Mouse (Mus musculus) forebrain, embryonic 13.5 days (tissue): Measurements from ENCODE around the gene St7. TPM values are rescaled to one million over a fixed set of nuclear protein-coding genes. Genes with fewer than 3 reads are reported as not detected.

Source experiments
- ATAC-seq: fragments of 200-750 bp; cut with Nextera tagmentation; 2 replicates; pipeline ENCODE4 v1.8.0; 2017
- H3K27ac ChIP-seq: fragments of 300-500 bp; sonication (generic); 2 replicates; pipeline ENCODE4 v1.5.1; 2015; ENCODE audit warnings: inconsistent platforms, mild to moderate bottlenecking, moderate library complexity
- H3K27me3 ChIP-seq: fragments of 300-500 bp; sonication (generic); 2 replicates; pipeline ENCODE4 v1.6.1; 2015; ENCODE audit warnings: mild to moderate bottlenecking, inconsistent platforms
- H3K36me3 ChIP-seq: fragments of 300-500 bp; sonication (generic); 2 replicates; pipeline ENCODE4 v1.6.1; 2015; ENCODE audit warnings: mild to moderate bottlenecking, inconsistent platforms; ENCODE audit not compliant: poor library complexity, severe bottlenecking
- H3K4me1 ChIP-seq: fragments of 300-500 bp; sonication (generic); 2 replicates; pipeline ENCODE4 v1.6.1; 2015; ENCODE audit warnings: inconsistent platforms
- H3K4me2 ChIP-seq: fragments of 300-500 bp; sonication (generic); 2 replicates; pipeline ENCODE4 v1.6.1; 2015; ENCODE audit warnings: inconsistent platforms, mild to moderate bottlenecking, moderate library complexity
- H3K4me3 ChIP-seq: fragments of 300-500 bp; sonication (generic); 2 replicates; pipeline ENCODE4 v1.5.1; 2015; ENCODE audit warnings: mild to moderate bottlenecking, inconsistent platforms
- H3K9ac ChIP-seq: fragments of 300-500 bp; sonication (generic); 2 replicates; pipeline ENCODE4 v1.6.1; 2015; ENCODE audit warnings: mild to moderate bottlenecking, inconsistent platforms
- H3K9me3 ChIP-seq: fragments of 300-500 bp; sonication (generic); replicated peaks from 2 replicates; pipeline ENCODE4 v1.6.1; 2016; ENCODE audit warnings: inconsistent platforms
- WGBS: fragments of 180-500 bp; shearing (Covaris S2); methylation state at CpG from one replicate; pipeline ENCODE4 v1.1.7; 2015; 5-methylcytosine and 5-hydroxymethylcytosine counted together
- polyA plus RNA-seq: library from polyadenylated mRNA; unstranded; fragments of >200 nt; fragmentation: Nextera tagmentation; extraction: Ambion mirVana; gene quantifications from 2 replicates; pipeline ENCODE4 v1.2.1, GENCODE M21; 2015

The St7 gene
- polyA plus RNA-seq, 1 experiment from 2014 or later, result 49.5 TPM

- WGBS, result 76% methylated on average over 5 of the region's 5 CpGs
- no peaks in the 10 kb centered on the region for H3K27me3 ChIP-seq
- H3K36me3 ChIP-seq, result no peaks in the 10 kb centered on the region
- H3K4me1 ChIP-seq, result no peaks in the 10 kb centered on the region
- ATAC-seq, result no peak
- no peaks in the 10 kb centered on the region for H3K9me3 ChIP-seq
- no peak overlapping the region for H3K4me3 ChIP-seq
- no peak overlapping the region for H3K4me2 ChIP-seq
- H3K9ac ChIP-seq, result no peak overlapping the region
- no peak overlapping the region for H3K27ac ChIP-seq
These were observed 285.6 kb downstream of the St7 start for GRCm38 (mm10) chr6:17978324-17978723.

GRCm38 (mm10) chr6:17978881-17979280, 286.1 kb downstream of the St7 start:
- H3K9ac ChIP-seq, result no peak overlapping the region
- ATAC-seq, result no peak
- 80% methylated on average over 3 of the region's 3 CpGs for WGBS

GRCm38 (mm10) chr6:17979361-17979760, 286.6 kb downstream of the St7 start:
- H3K4me2 ChIP-seq, result no peak overlapping the region
- H3K9ac ChIP-seq, result no peak overlapping the region
- no peaks in the 10 kb centered on the region for H3K9me3 ChIP-seq
- 84% methylated on average over 1 of the region's 1 CpGs for WGBS
- H3K4me3 ChIP-seq, result no peak overlapping the region
- no peaks in the 10 kb centered on the region for H3K4me1 ChIP-seq
- no peaks in the 10 kb centered on the region for H3K36me3 ChIP-seq
- no peak for ATAC-seq
- no peaks in the 10 kb centered on the region for H3K27me3 ChIP-seq
- H3K27ac ChIP-seq, result no peak overlapping the region

More at GRCm38 (mm10) chr6:17978881-17979280, 286.1 kb downstream of the St7 start:
- H3K4me3 ChIP-seq, result no peak overlapping the region
- no peaks in the 10 kb centered on the region for H3K4me1 ChIP-seq
- no peaks in the 10 kb centered on the region for H3K27me3 ChIP-seq
- H3K9me3 ChIP-seq, result no peaks in the 10 kb centered on the region
- no peak overlapping the region for H3K27ac ChIP-seq
- no peak overlapping the region for H3K4me2 ChIP-seq
- H3K36me3 ChIP-seq, result no peaks in the 10 kb centered on the region

- Histone ChIP-seq H3K9ac (no peak overlapping the region), H3K4me2 (no peak overlapping the region), H3K27ac (no peak overlapping the region), H3K4me1 (peaks cover 5% of the 10 kb centered on the region), H3K4me3 (no peak overlapping the region), H3K27me3 (peaks cover 13% of the 10 kb centered on the region), H3K36me3 (no peaks in the 10 kb centered on the region), H3K9me3 (no peaks in the 10 kb centered on the region)
- no peak for ATAC-seq
- WGBS, result 92% methylated on average over 9 of the region's 9 CpGs
These were observed 297.7 kb downstream of the St7 start for GRCm38 (mm10) chr6:17990173-17991028.

GRCm38 (mm10) chr6:17991625-17992024, 298.9 kb downstream of the St7 start:
- Histone ChIP-seq H3K9ac (no peak overlapping the region), H3K36me3 (no peaks in the 10 kb centered on the region), H3K4me2 (no peak overlapping the region), H3K4me1 (peaks cover 5% of the 10 kb centered on the region), H3K27ac (no peak overlapping the region), H3K4me3 (no peak overlapping the region), H3K27me3 (peaks cover 13% of the 10 kb centered on the region), H3K9me3 (no peaks in the 10 kb centered on the region)
- no peak for ATAC-seq
- WGBS, result 89% methylated on average over 7 of the region's 7 CpGs

Other genes with a start within 250 kb of the St7 start
- 0.44 and 0.59 TPM in 2 replicates for gene Met, start 229.1 kb upstream of the St7 start, polyA plus RNA-seq
- gene Capza2, start 56.7 kb upstream of the St7 start, polyA plus RNA-seq, result 245 and 247 TPM in 2 replicates